Mouse (Mus musculus): ENCODE measurements at regions not wholly inside any gene's neighbourhood (a gene's known extent, or its start where the extent isn't known, plus 50 kb on each side); places are given as distances from the start of the nearest gene placed in this dataset.

GRCm38 (mm10) chr10:43819434-43819833 is 82.1 kb downstream of the Qrsl1 start:
- TF ChIP-seq CTCF (IDR thresholded peaks at IDR 0.05; ENCODE audit: low read depth, low read length) (no peak), GATA1 (IDR thresholded peaks at IDR 0.05; ENCODE audit: borderline replicate concordance, low read length) (no peak), TAL1 (conservative IDR thresholded peaks at IDR 0.05; ENCODE audit: low read depth, low read length) (no peak), GATA2 (IDR thresholded peaks at IDR 0.05; ENCODE audit: borderline replicate concordance, low read depth, low read length) (no peak), POLR2AphosphoS5 (IDR thresholded peaks at IDR 0.05; ENCODE audit: insufficient replicate concordance, low read depth, low read length) (no peak)
